Mouse (Mus musculus) left cerebral cortex, adult 11 months (tissue): ENCODE data around the gene 4921524J17Rik.

Experiments
- DNase-seq: peaks from one replicate; pipeline ENCODE4 v3.0.0; 2022; ENCODE audit warnings: low spot score

Gene 4921524J17Rik

GRCm38 (mm10) chr8:85441564-85441963 is 8.9 kb upstream of the 4921524J17Rik start:
- DNase-seq = no peak

- DNase-seq = no peak
Observed at GRCm38 (mm10) chr8:85435736-85436135, 3.1 kb upstream of the 4921524J17Rik start.

GRCm38 (mm10) chr8:85434817-85435216 is 2.2 kb upstream of the 4921524J17Rik start:
- no peak for DNase-seq

GRCm38 (mm10) chr8:85433017-85433393 is 372 bp upstream of the 4921524J17Rik start:
- DNase-seq = no peak

- no peak for DNase-seq
Observed at GRCm38 (mm10) chr8:85431281-85432167, 1.1 kb downstream of the 4921524J17Rik start.

GRCm38 (mm10) chr8:85430801-85431200 is 1.8 kb downstream of the 4921524J17Rik start:
- no peak for DNase-seq

- no peak for DNase-seq
Observed at GRCm38 (mm10) chr8:85429219-85429618, 3.4 kb downstream of the 4921524J17Rik start.

- DNase-seq = no peak
Observed at GRCm38 (mm10) chr8:85427026-85427425, 5.6 kb downstream of the 4921524J17Rik start.

GRCm38 (mm10) chr8:85421329-85421728 is 11.3 kb downstream of the 4921524J17Rik start:
- DNase-seq = no peak

GRCm38 (mm10) chr8:85408526-85408925 is 24.1 kb downstream of the 4921524J17Rik start:
- no peak for DNase-seq

- DNase-seq = peak; percentile 18
Observed at GRCm38 (mm10) chr8:85408053-85408505, 24.6 kb downstream of the 4921524J17Rik start.

- no peak for DNase-seq
Observed at GRCm38 (mm10) chr8:85405961-85406360, 26.7 kb downstream of the 4921524J17Rik start.

GRCm38 (mm10) chr8:85405418-85405817 is 27.2 kb downstream of the 4921524J17Rik start:
- no peak for DNase-seq

GRCm38 (mm10) chr8:85398548-85398947 is 34.1 kb downstream of the 4921524J17Rik start:
- DNase-seq = no peak

GRCm38 (mm10) chr8:85397508-85397907 is 35.1 kb downstream of the 4921524J17Rik start:
- DNase-seq = no peak

GRCm38 (mm10) chr8:85396432-85397079 is 36.1 kb downstream of the 4921524J17Rik start:
- DNase-seq = no peak

- DNase-seq = no peak
Observed at GRCm38 (mm10) chr8:85395681-85396431, 36.8 kb downstream of the 4921524J17Rik start.

- DNase-seq = no peak
Observed at GRCm38 (mm10) chr8:85395017-85395416, 37.6 kb downstream of the 4921524J17Rik start.

- DNase-seq = no peak
Observed at GRCm38 (mm10) chr8:85393199-85393598, 39.4 kb downstream of the 4921524J17Rik start.

- DNase-seq = no peak
Observed at GRCm38 (mm10) chr8:85391438-85391837, 41.2 kb downstream of the 4921524J17Rik start.

GRCm38 (mm10) chr8:85386205-85386604 is 46.4 kb downstream of the 4921524J17Rik start, which contains the start of gene Mylk3:
TSS of gene Mylk3 (minus strand) at chr8:85386345.
- DNase-seq = no peak

- DNase-seq = no peak
Observed at GRCm38 (mm10) chr8:85381926-85382325, 50.7 kb downstream of the 4921524J17Rik start.
